ENCODE assay signal across 10 mouse cellular contexts in genomic region chr4:114515330-114515771, GRCm38 (mm10).
A peak's percentile ranks its signal among the peaks of the same experiment; 100 is the strongest.
DNase-seq lines count a peak whose midpoint lies in the region; ATAC-seq and TF ChIP-seq lines count a peak whose summit lies in the region.
"Had no signal": no experiment of that assay in that cellular context is flagged by ENCODE, and none has a peak within 500 bp of the region (broad histone marks: within the 10 kb centered on the region; RNA-seq: fewer than 3 reads in every experiment).

No protein-coding gene starts in this region.

- H3K4me3 ChIP-seq in layer of hippocampus, adult 2 months: no peak overlapping the region
- no peak overlapping the region for H3K4me3 ChIP-seq in forebrain, embryonic 14.5 days (ENCODE audit: low read depth, low read length)
- H3K4me3 ChIP-seq: midbrain, embryonic 15.5 days had no signal

- H3K4me2 ChIP-seq in forebrain, embryonic 14.5 days (ENCODE audit: low read length): no peak overlapping the region
- H3K4me2 ChIP-seq: liver, embryonic 11.5 days; midbrain, embryonic 15.5 days had no signal

- H3K27ac ChIP-seq in layer of hippocampus, adult 2 months: peak overlapping the region; percentile 64
- no peak overlapping the region for H3K27ac ChIP-seq in forebrain, embryonic 14.5 days (ENCODE audit: low read depth, low read length)
- H3K27ac ChIP-seq: midbrain, embryonic 15.5 days had no signal

- no peak for ATAC-seq in forebrain, embryonic 14.5 days
- ATAC-seq: midbrain, embryonic 15.5 days had no signal

- no peak for TF ChIP-seq CTCF in layer of hippocampus, adult 2 months (conservative IDR thresholded peaks at IDR 0.05)

- no peaks in the 10 kb centered on the region for H3K9me3 ChIP-seq in forebrain, embryonic 14.5 days (replicated peaks; ENCODE audit: control insufficient read depth, low read length)
- H3K9me3 ChIP-seq: midbrain, embryonic 15.5 days had no signal

- H3K27me3 ChIP-seq in forebrain, embryonic 14.5 days (replicated peaks; ENCODE audit: control insufficient read depth, insufficient read depth, low read length): no peaks in the 10 kb centered on the region
- H3K27me3 ChIP-seq: midbrain, embryonic 15.5 days had no signal

- no peak overlapping the region for H3K9ac ChIP-seq in forebrain, embryonic 14.5 days (ENCODE audit: low read length)
- H3K9ac ChIP-seq: midbrain, embryonic 15.5 days had no signal

- H3K4me1 ChIP-seq in forebrain, embryonic 14.5 days (ENCODE audit: control insufficient read depth, insufficient read depth, low read length): no peaks in the 10 kb centered on the region
- H3K4me1 ChIP-seq: midbrain, embryonic 15.5 days had no signal

- no peaks in the 10 kb centered on the region for H3K36me3 ChIP-seq in forebrain, embryonic 14.5 days (ENCODE audit: control insufficient read depth, insufficient read depth, low read length)
- H3K36me3 ChIP-seq: midbrain, embryonic 15.5 days had no signal

- 80% methylated on average over 5 of the region's 5 CpGs for WGBS in forebrain, embryonic 14.5 days

- DNase-seq in adrenal gland, adult (ENCODE audit: inconsistent age in 2 of 2, low spot score in 1 of 2): peak; percentile 30 to 53
- DNase-seq in adrenal gland, postnatal 10 days: no peak
- DNase-seq in layer of hippocampus, adult 2 months (ENCODE audit: low spot score in 2 of 2): no peak
- DNase-seq in layer of hippocampus, adult 9-10 months (ENCODE audit: low spot score): no peak
- peak; percentile 14 for DNase-seq in testis, postnatal 10 days (ENCODE audit: low spot score)
- DNase-seq in testis, postnatal 14 days (ENCODE audit: low spot score): no peak
- peak; percentile 22 for DNase-seq in telencephalon, adult 2 months (ENCODE audit: low read depth, low spot score)
- DNase-seq in forebrain, embryonic 14.5 days (ENCODE audit: low spot score): no peak

Comparison
In these comparisons a context has a peak if more than half of its experiments do, and no peak if none do; other contexts are left out.
1. DNase-seq: peak in adrenal gland, adult (2 of 2), testis, postnatal 10 days (single experiment) and telencephalon, adult 2 months (single experiment); none in adrenal gland, postnatal 10 days (single experiment), layer of hippocampus, adult 2 months (0 of 2), layer of hippocampus, adult 9-10 months (single experiment), testis, postnatal 14 days (single experiment) and forebrain, embryonic 14.5 days (single experiment).